In genomic region chr4:35143472-35144102, GRCm38 (mm10) we compare ENCODE assay signal across 23 mouse cellular contexts. TPM values are rescaled to one million over a fixed set of nuclear protein-coding genes. Genes with fewer than 3 reads are reported as not detected.
DNase-seq lines count a peak whose midpoint lies in the region; ATAC-seq and TF ChIP-seq lines count a peak whose summit lies in the region.
"Had no signal": no experiment of that assay in that cellular context is flagged by ENCODE, and none has a peak within 500 bp of the region (broad histone marks: within the 10 kb centered on the region; RNA-seq: fewer than 3 reads in every experiment).

No protein-coding gene starts in this region.

- WGBS in kidney, embryonic 14.5 days, result 69% methylated on average over 12 of the region's 12 CpGs
- 39% methylated on average over 12 of the region's 12 CpGs for WGBS in kidney, adult 2 months
- 37% methylated on average over 12 of the region's 12 CpGs for WGBS in limb, embryonic 15.5 days

- no peak overlapping the region for H3K4me2 ChIP-seq in kidney, embryonic 14.5 days (replicated peaks; ENCODE audit: low read depth, low read length)
- H3K4me2 ChIP-seq in limb, embryonic 15.5 days, result peak overlapping the region; percentile 35
- H3K4me2 ChIP-seq: kidney, embryonic 15.5 days; neural tube, embryonic 12.5 days had no signal

- peak overlapping the region; percentile 40 for H3K4me3 ChIP-seq in gastrocnemius, adult 2 months
- no peak overlapping the region for H3K4me3 ChIP-seq in kidney, embryonic 14.5 days (ENCODE audit: low read length)
- H3K4me3 ChIP-seq in kidney, adult 2 months (ENCODE audit: insufficient read depth, low read depth, low read length), result no peak overlapping the region
- peak overlapping the region; percentile 2; the same call in 1 of the 2 replicates for H3K4me3 ChIP-seq in limb, embryonic 15.5 days
- H3K4me3 ChIP-seq: heart, embryonic 10.5 days; kidney, embryonic 15.5 days; midbrain, embryonic 10.5 days; neural tube, embryonic 12.5 days had no signal

- H3K9ac ChIP-seq in kidney, embryonic 14.5 days (ENCODE audit: low read depth, low read length), result 0 out of 2 replicates have a peak overlapping the region, but pooled peaks have one; percentile 12
- H3K9ac ChIP-seq in limb, embryonic 15.5 days, result no peak overlapping the region
- H3K9ac ChIP-seq: kidney, embryonic 15.5 days; neural tube, embryonic 12.5 days had no signal

- peak overlapping the region; percentile 28; the same call in 1 of the 2 replicates for H3K27ac ChIP-seq in gastrocnemius, adult 2 months
- no peak overlapping the region for H3K27ac ChIP-seq in kidney, embryonic 14.5 days (ENCODE audit: low read depth, low read length)
- no peak overlapping the region for H3K27ac ChIP-seq in kidney, adult 2 months (ENCODE audit: insufficient read depth, low read depth, low read length)
- peak overlapping the region; percentile 80 for H3K27ac ChIP-seq in limb, embryonic 15.5 days
- H3K27ac ChIP-seq: heart, embryonic 10.5 days; hindbrain, postnatal 0 days; kidney, embryonic 15.5 days; midbrain, embryonic 10.5 days; neural tube, embryonic 12.5 days had no signal

- ATAC-seq in kidney, embryonic 14.5 days (ENCODE audit: low FRiP score, low TSS enrichment), result no peak
- ATAC-seq in limb, embryonic 15.5 days (ENCODE audit: insufficient number of reproducible peaks, low FRiP score, low TSS enrichment, low read depth), result 0 out of 2 replicates have a peak, but pooled peaks have one; percentile 63
- ATAC-seq: activated CD4-positive, CD25-positive, alpha-beta regulatory T cell, adult 4 months; hindbrain, postnatal 0 days; Patski had no signal

- TF ChIP-seq POLR2A in kidney, adult 2 months (IDR thresholded peaks at IDR 0.05; ENCODE audit: low read depth, low read length), result no peak

- H3K27me3 ChIP-seq in kidney, embryonic 14.5 days (ENCODE audit: control insufficient read depth, insufficient read depth, low read length), result no peaks in the 10 kb centered on the region
- no peaks in the 10 kb centered on the region for H3K27me3 ChIP-seq in kidney, adult 2 months (replicated peaks; ENCODE audit: control insufficient read depth, insufficient read depth, low read length)
- H3K27me3 ChIP-seq in limb, embryonic 15.5 days, result no peaks in the 10 kb centered on the region
- H3K27me3 ChIP-seq: kidney, embryonic 15.5 days; neural tube, embryonic 12.5 days; Patski had no signal

- TF ChIP-seq CTCF in gastrocnemius, adult 2 months (IDR thresholded peaks at IDR 0.05), result no peak
- no peak for TF ChIP-seq CTCF in kidney, adult 2 months (conservative IDR thresholded peaks at IDR 0.05; ENCODE audit: insufficient read depth, insufficient read length, low read depth, low read length)

- DNase-seq in gastrocnemius, adult 2 months, result peak; percentile 42
- DNase-seq in gastrocnemius, postnatal 36 days, result no peak
- no peak for DNase-seq in kidney, adult 2 months
- DNase-seq in forelimb bud, embryonic 11.5 days (ENCODE audit: low read depth, low spot score), result peak; percentile 32
- DNase-seq in natural killer cell, adult 2 months (ENCODE audit: low spot score in 2 of 2), result no peak
- DNase-seq in left cerebral cortex, postnatal 36 days (ENCODE audit: low spot score in 2 of 2), result no peak
- DNase-seq: cerebellum, adult 11 months; cerebellum, postnatal 14 days; layer of hippocampus, postnatal 36 days; left cerebral cortex, postnatal 4 days; lung, postnatal 36 days; thymus, postnatal 4 days had no signal

- no peaks in the 10 kb centered on the region for H3K4me1 ChIP-seq in kidney, embryonic 14.5 days (ENCODE audit: control insufficient read depth, insufficient read depth, low read length)
- no peaks in the 10 kb centered on the region for H3K4me1 ChIP-seq in kidney, adult 2 months (ENCODE audit: control insufficient read depth, insufficient read depth, low read length)
- peaks cover 9% of the 10 kb centered on the region; the same call in 1 of the 2 replicates for H3K4me1 ChIP-seq in limb, embryonic 15.5 days
- H3K4me1 ChIP-seq: heart, embryonic 10.5 days; kidney, embryonic 15.5 days; midbrain, embryonic 10.5 days; neural tube, embryonic 12.5 days had no signal

- no peaks in the 10 kb centered on the region for H3K36me3 ChIP-seq in kidney, embryonic 14.5 days (ENCODE audit: control insufficient read depth, insufficient read depth, low read length)
- H3K36me3 ChIP-seq in kidney, adult 2 months (ENCODE audit: control insufficient read depth, insufficient read depth, low read length), result no peaks in the 10 kb centered on the region
- H3K36me3 ChIP-seq in limb, embryonic 15.5 days, result no peaks in the 10 kb centered on the region
- H3K36me3 ChIP-seq: heart, embryonic 10.5 days; kidney, embryonic 15.5 days; midbrain, embryonic 10.5 days; neural tube, embryonic 12.5 days had no signal

- H3K9me3 ChIP-seq in kidney, embryonic 14.5 days (ENCODE audit: control insufficient read depth, low read length), result no peaks in the 10 kb centered on the region
- H3K9me3 ChIP-seq in limb, embryonic 15.5 days, result no peaks in the 10 kb centered on the region
- H3K9me3 ChIP-seq: heart, embryonic 10.5 days; kidney, embryonic 15.5 days; midbrain, embryonic 10.5 days; neural tube, embryonic 12.5 days had no signal

- intact Hi-C loops in gastrocnemius, adult 2 months (cut with DNase I), result no loop called here
- intact Hi-C loops in gastrocnemius, postnatal 36 days (cut with DNase I), result no loop called here
- intact Hi-C loops in left cerebral cortex, postnatal 36 days (cut with DNase I), result no loop called here

RNA-seq across cellular contexts. Expression of gene Ifnk, which starts 8.3 kb away (rescaled TPM):
- not detected for total RNA-seq in gastrocnemius, adult 2 months (2021)
- total RNA-seq in gastrocnemius, postnatal 36 days (2021), result not detected
- polyA plus RNA-seq in kidney, embryonic 14.5 days (2014; fragmentation: Nextera tagmentation; extraction: Ambion mirVana), result 0.55 TPM in 1 of 2 replicates, not detected in the other
- polyA plus RNA-seq in kidney, adult 2 months (2012; rRNA removed), result not detected in 2 replicates
- 0.19 and 0.22 TPM in 2 replicates for polyA plus RNA-seq in limb, embryonic 15.5 days (2015; fragmentation: Nextera tagmentation; extraction: Ambion mirVana)
- total RNA-seq in left cerebral cortex, postnatal 36 days (2021), result not detected
- total RNA-seq: hematopoietic stem cell, adult 5-6 weeks; hindbrain, postnatal 0 days; layer of hippocampus, postnatal 36 days; left cerebral cortex, postnatal 4 days had no signal
- polyA plus RNA-seq: activated CD4-positive, CD25-positive, alpha-beta regulatory T cell, adult 4 months; hindbrain, postnatal 0 days; kidney, embryonic 15.5 days; large intestine, adult 2 months; neural tube, embryonic 12.5 days; Patski had no signal

RNA-seq across cellular contexts. Expression of gene Mob3b, which starts 13.7 kb away (rescaled TPM):
- under 1 TPM; 0.28 to 0.86 TPM for total RNA-seq in gastrocnemius, adult 2 months (2021)
- 1 to 10 TPM in 1 of 2 experiments, under 1 TPM in 1; 0.38 to 1.1 TPM for total RNA-seq in gastrocnemius, postnatal 36 days (2021)
- 11.3 and 13.3 TPM in 2 replicates for polyA plus RNA-seq in kidney, embryonic 14.5 days (2014; fragmentation: Nextera tagmentation; extraction: Ambion mirVana)
- polyA plus RNA-seq in kidney, adult 2 months (2012; rRNA removed), result 11.8 and 13.4 TPM in 2 replicates
- polyA plus RNA-seq in limb, embryonic 15.5 days (2015; fragmentation: Nextera tagmentation; extraction: Ambion mirVana), result 12.6 and 12.8 TPM in 2 replicates
- total RNA-seq in left cerebral cortex, postnatal 36 days (2021), result 1 to 10 TPM; 4.9 to 5.4 TPM

Comparison
In these comparisons a context has a peak if more than half of its experiments do, and no peak if none do; other contexts are left out.
1. DNase-seq: peak in gastrocnemius, adult 2 months (single experiment) and forelimb bud, embryonic 11.5 days (single experiment); none in gastrocnemius, postnatal 36 days (0 of 2), kidney, adult 2 months (single experiment), natural killer cell, adult 2 months (0 of 2) and left cerebral cortex, postnatal 36 days (0 of 2).
2. H3K27ac ChIP-seq: peak in gastrocnemius, adult 2 months (single experiment) and limb, embryonic 15.5 days (single experiment); none in kidney, embryonic 14.5 days (single experiment) and kidney, adult 2 months (single experiment).
3. H3K4me3 ChIP-seq: peak in gastrocnemius, adult 2 months (single experiment) and limb, embryonic 15.5 days (single experiment); none in kidney, embryonic 14.5 days (single experiment) and kidney, adult 2 months (single experiment).